Mouse (Mus musculus): ENCODE results near the gene Spryd3. TPM values are rescaled to one million over a fixed set of nuclear protein-coding genes. Genes with fewer than 3 reads are reported as not detected.
A peak's percentile ranks its signal among the peaks of the same experiment; 100 is the strongest.

Gene Spryd3
- polyA plus RNA-seq, 1 experiment from 2014 or later: 96.0 TPM

GRCm38 (mm10) chr15:102102548-102103121 is 33.4 kb downstream of the Spryd3 start:
- Histone ChIP-seq H3K4me3 (replicated peaks) (peak overlapping the region; percentile 32), H3K4me2 (peak overlapping the region; percentile 86), H3K9me3 (replicated peaks) (no peaks in the 10 kb centered on the region), H3K4me1 (peaks cover 91% of the 10 kb centered on the region), H3K36me3 (peaks cover 5% of the 10 kb centered on the region; the same call in 1 of the 2 replicates), H3K9ac (replicated peaks) (peak overlapping the region; percentile 31), H3K27ac (replicated peaks) (peak overlapping the region; percentile 81), H3K27me3 (replicated peaks) (peaks cover 37% of the 10 kb centered on the region)
- 21% methylated on average over 6 of the region's 6 CpGs for WGBS
- ATAC-seq (ENCODE audit: low FRiP score): no peak

GRCm38 (mm10) chr15:102101672-102102541 is 34.1 kb downstream of the Spryd3 start:
- H3K9me3 ChIP-seq (replicated peaks): no peaks in the 10 kb centered on the region
- H3K9ac ChIP-seq (replicated peaks): no peak overlapping the region
- peak overlapping the region; percentile 86 for H3K4me2 ChIP-seq
- H3K36me3 ChIP-seq: peaks cover 10% of the 10 kb centered on the region
- H3K27ac ChIP-seq (replicated peaks): peak overlapping the region; percentile 81
- H3K27me3 ChIP-seq (replicated peaks): peaks cover 36% of the 10 kb centered on the region
- no peak for ATAC-seq (ENCODE audit: low FRiP score)
- H3K4me3 ChIP-seq (replicated peaks): peak overlapping the region; percentile 32; the same call in 1 of the 2 replicates
- peaks cover 85% of the 10 kb centered on the region for H3K4me1 ChIP-seq
- 38% methylated on average over 11 of the region's 11 CpGs for WGBS

DNA sequence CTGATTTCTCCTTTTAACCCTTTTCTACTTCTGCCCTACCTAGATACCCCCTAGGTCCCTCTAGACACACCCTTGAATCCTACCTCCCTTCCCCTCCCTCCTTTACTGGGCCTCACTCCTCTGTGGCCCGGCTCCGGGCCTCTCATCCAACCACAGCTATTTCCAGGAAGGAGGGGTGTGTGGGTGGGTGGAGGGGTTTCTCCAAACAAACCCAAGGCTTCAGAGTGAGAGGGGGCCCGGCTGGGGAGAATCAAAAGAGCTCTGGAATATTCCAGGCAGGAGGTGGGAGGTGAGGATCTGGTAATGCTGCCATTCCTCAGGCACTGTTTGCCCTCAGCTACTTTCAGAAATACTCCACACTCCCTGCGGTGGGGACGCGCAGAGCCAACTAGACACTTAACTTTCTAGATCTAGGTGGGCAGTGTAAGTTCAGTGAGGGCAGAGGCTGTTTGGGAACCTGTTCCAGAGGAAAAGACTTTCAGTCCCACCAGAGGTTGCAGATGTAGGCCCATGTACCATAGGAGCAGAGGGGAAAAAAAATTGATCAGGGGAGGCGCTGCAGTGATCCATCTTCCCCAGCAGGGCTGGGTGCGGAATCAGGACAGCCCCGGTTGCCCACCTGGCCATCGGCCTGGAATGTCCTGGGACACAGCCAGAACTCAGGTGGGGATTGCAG is 34.9 kb downstream of the Spryd3 start:
- peak overlapping the region; percentile 81 for H3K27ac ChIP-seq (replicated peaks)
- H3K4me3 ChIP-seq (replicated peaks): peak overlapping the region; percentile 51
- peaks cover 78% of the 10 kb centered on the region for H3K4me1 ChIP-seq
- H3K36me3 ChIP-seq: peaks cover 12% of the 10 kb centered on the region
- H3K9me3 ChIP-seq (replicated peaks): no peaks in the 10 kb centered on the region
- WGBS: 27% methylated on average over 10 of the region's 10 CpGs
- H3K27me3 ChIP-seq (replicated peaks): peaks cover 30% of the 10 kb centered on the region
- H3K4me2 ChIP-seq: peak overlapping the region; percentile 86
- no peak for ATAC-seq (ENCODE audit: low FRiP score)
- H3K9ac ChIP-seq (replicated peaks): peak overlapping the region; percentile 53; the same call in 1 of the 2 replicates

- peaks cover 71% of the 10 kb centered on the region for H3K4me1 ChIP-seq
- peak; percentile 53 for ATAC-seq (ENCODE audit: low FRiP score)
- peaks cover 22% of the 10 kb centered on the region for H3K27me3 ChIP-seq (replicated peaks)
Observed at GRCm38 (mm10) chr15:102100161-102100981, 35.7 kb downstream of the Spryd3 start, which contains the start of gene Tns2. Tns2 (plus strand) TSS chr15:102100413.

GRCm38 (mm10) chr15:102099771-102100160 is 36.3 kb downstream of the Spryd3 start:
- peaks cover 67% of the 10 kb centered on the region for H3K4me1 ChIP-seq
- peaks cover 25% of the 10 kb centered on the region for H3K36me3 ChIP-seq
- peaks cover 19% of the 10 kb centered on the region for H3K27me3 ChIP-seq (replicated peaks)
- H3K4me2 ChIP-seq: peak overlapping the region; percentile 86
- 24% methylated on average over 8 of the region's 8 CpGs for WGBS
- peak overlapping the region; percentile 53 for H3K9ac ChIP-seq (replicated peaks)
- H3K4me3 ChIP-seq (replicated peaks): peak overlapping the region; percentile 51
- ATAC-seq (ENCODE audit: low FRiP score): no peak
- H3K27ac ChIP-seq (replicated peaks): peak overlapping the region; percentile 81
- no peaks in the 10 kb centered on the region for H3K9me3 ChIP-seq (replicated peaks)

More at GRCm38 (mm10) chr15:102100161-102100981, 35.7 kb downstream of the Spryd3 start, which contains the start of gene Tns2:
- WGBS: 1% methylated on average over 50 of the region's 82 CpGs
- H3K4me2 ChIP-seq: peak within 1 kb of the TSS; percentile 86
- H3K9me3 ChIP-seq (replicated peaks): no peaks in the 10 kb centered on the region
- peak within 1 kb of the TSS; percentile 81 for H3K27ac ChIP-seq (replicated peaks)
- peaks cover 19% of the 10 kb centered on the region for H3K36me3 ChIP-seq
- peak within 1 kb of the TSS; percentile 51 for H3K4me3 ChIP-seq (replicated peaks)
- peak within 1 kb of the TSS; percentile 53 for H3K9ac ChIP-seq (replicated peaks)

DNA sequence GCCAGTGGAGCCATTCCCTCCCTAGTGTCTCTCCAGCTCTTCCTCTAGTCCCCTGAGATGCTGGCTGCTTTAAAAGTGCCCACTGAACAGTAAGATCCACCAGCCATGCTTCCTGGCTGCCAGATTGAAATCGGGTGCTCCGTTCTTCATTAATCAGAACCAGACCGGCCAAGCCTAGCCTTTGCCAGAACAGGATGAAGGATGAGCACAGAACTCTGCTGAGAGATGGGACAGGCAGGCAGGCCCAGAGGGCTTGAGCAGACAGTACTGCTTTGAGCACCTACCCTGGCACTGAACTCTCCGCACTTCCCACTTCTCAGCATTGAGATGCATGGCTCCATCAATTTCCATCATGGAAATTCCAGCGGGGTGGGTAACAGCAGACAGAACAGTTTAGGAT is 36.8 kb downstream of the Spryd3 start:
- H3K9ac ChIP-seq (replicated peaks): no peak overlapping the region
- H3K27me3 ChIP-seq (replicated peaks): peaks cover 19% of the 10 kb centered on the region
- no peak overlapping the region for H3K27ac ChIP-seq (replicated peaks)
- ATAC-seq (ENCODE audit: low FRiP score): no peak
- H3K4me3 ChIP-seq (replicated peaks): peak overlapping the region; percentile 51; the same call in 1 of the 2 replicates
- H3K36me3 ChIP-seq: peaks cover 30% of the 10 kb centered on the region
- H3K4me2 ChIP-seq: peak overlapping the region; percentile 86
- 56% methylated on average over 5 of the region's 5 CpGs for WGBS
- H3K4me1 ChIP-seq: peaks cover 62% of the 10 kb centered on the region
- H3K9me3 ChIP-seq (replicated peaks): no peaks in the 10 kb centered on the region

DNA sequence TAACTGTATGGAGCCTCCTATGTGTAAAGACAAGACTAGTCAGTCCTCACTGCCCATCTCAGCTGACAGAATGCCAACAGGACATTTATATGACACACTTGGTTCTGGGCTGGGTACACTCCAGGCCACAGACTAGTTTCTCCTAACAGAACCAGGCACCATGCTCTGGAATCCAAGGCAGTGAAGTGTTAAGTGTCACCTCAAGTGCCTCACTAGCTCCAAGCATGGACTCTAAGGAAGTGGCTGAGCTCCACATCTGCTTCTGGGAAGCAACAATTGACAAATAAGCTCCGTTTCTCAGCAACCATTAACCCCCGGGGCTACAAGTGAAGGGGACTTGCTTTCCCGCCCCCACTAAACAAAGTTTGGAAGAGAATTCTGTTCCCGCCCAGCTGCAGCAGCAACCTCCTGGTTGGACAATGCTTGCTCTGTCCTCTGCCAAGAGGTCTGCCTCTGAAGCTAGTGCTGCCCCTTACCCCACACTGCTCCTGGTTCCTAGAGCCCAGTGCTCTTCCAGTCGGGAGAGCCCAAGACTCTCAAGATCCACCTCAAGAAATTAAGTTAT is 38.0 kb downstream of the Spryd3 start:
- 32% methylated on average over 5 of the region's 5 CpGs for WGBS
- Histone ChIP-seq H3K9me3 (replicated peaks) (no peaks in the 10 kb centered on the region), H3K4me2 (no peak overlapping the region), H3K27me3 (replicated peaks) (peaks cover 18% of the 10 kb centered on the region), H3K4me1 (peaks cover 50% of the 10 kb centered on the region), H3K36me3 (peaks cover 42% of the 10 kb centered on the region), H3K4me3 (replicated peaks) (no peak overlapping the region), H3K9ac (replicated peaks) (no peak overlapping the region), H3K27ac (replicated peaks) (no peak overlapping the region; the same call in 1 of the 2 replicates)
- ATAC-seq (ENCODE audit: low FRiP score): no peak

- no peaks in the 10 kb centered on the region for H3K9me3 ChIP-seq (replicated peaks)
- no peak for ATAC-seq (ENCODE audit: low FRiP score)
- H3K4me1 ChIP-seq: peaks cover 44% of the 10 kb centered on the region
- no peak overlapping the region for H3K4me3 ChIP-seq (replicated peaks)
- no peak overlapping the region for H3K9ac ChIP-seq (replicated peaks)
- no peak overlapping the region for H3K4me2 ChIP-seq
- 85% methylated on average over 8 of the region's 8 CpGs for WGBS
- H3K27ac ChIP-seq (replicated peaks): no peak overlapping the region
- peaks cover 12% of the 10 kb centered on the region for H3K27me3 ChIP-seq (replicated peaks)
- H3K36me3 ChIP-seq: peaks cover 50% of the 10 kb centered on the region
Observed at GRCm38 (mm10) chr15:102097147-102097915, 38.7 kb downstream of the Spryd3 start.

DNA sequence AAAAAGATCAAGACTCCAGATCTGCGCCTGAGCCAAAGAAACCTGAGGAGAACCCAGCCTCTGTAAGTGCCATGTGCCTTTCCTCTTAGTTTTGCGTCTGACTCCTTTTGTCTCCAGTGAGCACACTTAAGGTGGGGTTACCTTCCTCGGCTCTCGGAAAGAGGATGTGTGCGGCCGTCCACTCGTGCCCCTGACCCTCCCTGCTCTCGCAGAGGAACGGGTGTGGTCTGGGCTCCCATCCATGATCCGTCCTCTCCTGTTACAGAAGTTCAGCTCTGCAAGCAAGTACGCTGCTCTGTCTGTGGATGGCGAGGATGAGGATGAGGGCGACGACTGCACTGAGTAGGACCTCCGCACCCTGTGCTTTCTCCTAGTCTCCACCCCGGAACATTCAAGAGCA is 41.0 kb downstream of the Spryd3 start:
- no peak overlapping the region for H3K27ac ChIP-seq (replicated peaks)
- H3K4me2 ChIP-seq: no peak overlapping the region
- WGBS: 90% methylated on average over 16 of the region's 16 CpGs
- no peak overlapping the region for H3K4me3 ChIP-seq (replicated peaks)
- H3K27me3 ChIP-seq (replicated peaks): no peaks in the 10 kb centered on the region; the same call in 1 of the 2 replicates
- H3K36me3 ChIP-seq: peaks cover 73% of the 10 kb centered on the region
- H3K4me1 ChIP-seq: peaks cover 20% of the 10 kb centered on the region
- ATAC-seq (ENCODE audit: low FRiP score): no peak
- no peak overlapping the region for H3K9ac ChIP-seq (replicated peaks)
- H3K9me3 ChIP-seq (replicated peaks): no peaks in the 10 kb centered on the region

DNA sequence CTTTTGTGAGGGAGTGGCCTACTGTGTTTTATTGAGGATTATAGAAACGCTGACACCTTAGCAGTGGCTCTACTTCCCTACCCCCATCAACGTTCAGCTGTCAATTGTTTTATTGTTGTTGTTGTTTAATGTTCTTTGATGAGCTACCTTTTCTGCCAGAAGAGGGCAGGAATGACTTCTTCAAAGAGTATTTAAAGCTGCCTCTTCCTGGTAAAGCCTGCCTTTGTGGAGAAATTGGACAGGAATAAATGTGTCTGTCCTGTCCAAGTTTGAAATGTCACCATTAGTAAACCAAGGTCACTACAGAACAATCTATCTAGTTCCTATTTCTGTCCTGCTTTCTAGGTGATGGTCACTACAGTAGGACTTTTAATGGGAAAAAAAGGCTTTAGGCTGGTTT is 41.9 kb downstream of the Spryd3 start:
- no peak for ATAC-seq (ENCODE audit: low FRiP score)
- 20% methylated on average over 2 of the region's 2 CpGs for WGBS
- H3K9me3 ChIP-seq (replicated peaks): no peaks in the 10 kb centered on the region
- H3K4me1 ChIP-seq: peaks cover 12% of the 10 kb centered on the region
- no peaks in the 10 kb centered on the region; the same call in 1 of the 2 replicates for H3K27me3 ChIP-seq (replicated peaks)
- no peak overlapping the region for H3K9ac ChIP-seq (replicated peaks)
- H3K36me3 ChIP-seq: peaks cover 81% of the 10 kb centered on the region
- H3K27ac ChIP-seq (replicated peaks): no peak overlapping the region
- H3K4me2 ChIP-seq: no peak overlapping the region
- no peak overlapping the region for H3K4me3 ChIP-seq (replicated peaks)

Data from neural tube, embryonic 15.5 days (tissue).